Mouse (Mus musculus) kidney, embryonic 14.5 days (tissue): ENCODE measurements around the gene St6galnac3. TPM values are rescaled to one million over a fixed set of nuclear protein-coding genes. Genes with fewer than 3 reads are reported as not detected.

ENCODE experiments used
- ATAC-seq: fragments of 200-750 bp; cut with Nextera tagmentation; 2 replicates; pipeline ENCODE4 v1.8.0; 2017; ENCODE audit warnings: moderate number of reproducible peaks, mild to moderate bottlenecking, moderate TSS enrichment, moderate library complexity; ENCODE audit not compliant: low FRiP score, low TSS enrichment
- H3K27ac ChIP-seq: fragments of 300-500 bp; sonication (generic); 2 replicates; pipeline ENCODE4 v1.5.1; 2014; ENCODE audit warnings: low read depth, mild to moderate bottlenecking, low read length, moderate library complexity, mixed read lengths
- H3K27me3 ChIP-seq: fragments of 300-500 bp; sonication (generic); 2 replicates; pipeline ENCODE4 v1.6.1; 2014; ENCODE audit warnings: mild to moderate bottlenecking, low read length; ENCODE audit not compliant: control insufficient read depth, insufficient read depth
- H3K36me3 ChIP-seq: fragments of 300-500 bp; sonication (generic); 2 replicates; pipeline ENCODE4 v1.6.1; 2014; ENCODE audit warnings: low read length, mixed read lengths; ENCODE audit not compliant: control insufficient read depth, insufficient read depth
- H3K4me1 ChIP-seq: fragments of 300-500 bp; sonication (generic); 2 replicates; pipeline ENCODE4 v1.6.1; 2014; ENCODE audit warnings: low read length, mixed read lengths; ENCODE audit not compliant: control insufficient read depth, insufficient read depth
- H3K4me2 ChIP-seq: fragments of 300-500 bp; sonication (generic); replicated peaks from 2 replicates; pipeline ENCODE4 v1.6.1; 2014; ENCODE audit warnings: low read depth, mild to moderate bottlenecking, low read length
- H3K4me3 ChIP-seq: fragments of 300-500 bp; sonication (generic); 2 replicates; pipeline ENCODE4 v1.5.1; 2014; ENCODE audit warnings: mild to moderate bottlenecking, low read length
- H3K9ac ChIP-seq: fragments of 300-500 bp; sonication (generic); 2 replicates; pipeline ENCODE4 v1.6.1; 2014; ENCODE audit warnings: low read depth, mild to moderate bottlenecking, low read length, moderate library complexity
- H3K9me3 ChIP-seq: fragments of 300-500 bp; sonication (generic); 2 replicates; pipeline ENCODE4 v1.6.1; 2016; ENCODE audit warnings: low read length; ENCODE audit not compliant: control insufficient read depth
- WGBS: fragments of 180-500 bp; shearing (Covaris S2); extraction: QIAGEN DNeasy Blood & Tissue Kit; methylation state at CpG from one replicate; pipeline ENCODE4 v1.1.7; 2014; 5-methylcytosine and 5-hydroxymethylcytosine counted together
- polyA plus RNA-seq: library from polyadenylated mRNA; unstranded; fragments of >200 nt; fragmentation: Nextera tagmentation; extraction: Ambion mirVana; gene quantifications from 2 replicates; pipeline ENCODE4 v1.2.1, GENCODE M21; 2014

Gene St6galnac3
- polyA plus RNA-seq, 1 experiment from 2014 or later = 63.8 TPM

DNA sequence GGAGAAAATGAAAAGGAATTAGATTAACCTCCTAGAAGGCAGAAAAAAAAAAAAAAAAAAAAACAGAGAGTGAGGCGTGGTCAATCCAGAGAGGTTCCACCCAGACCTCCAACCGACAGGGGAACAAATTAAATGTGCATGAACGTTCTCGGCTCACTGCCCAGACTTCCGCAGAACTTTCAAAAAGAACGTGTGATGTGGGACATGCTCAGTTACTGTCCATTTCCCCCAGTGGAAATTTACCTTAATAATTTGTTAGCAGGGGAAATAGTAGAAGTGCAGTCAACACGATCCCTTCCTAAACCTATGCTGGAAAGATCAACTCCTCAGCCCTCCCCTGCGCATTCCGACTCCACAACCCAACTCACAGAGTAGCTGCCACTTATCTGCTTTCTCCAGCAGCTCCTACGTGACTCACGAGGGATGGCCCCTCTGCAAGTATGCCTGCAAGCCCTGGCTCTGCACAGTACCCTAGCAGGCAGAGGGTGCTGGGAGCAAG lies 35.1 kb downstream of the St6galnac3 start:
- 9% methylated on average over 11 of the region's 11 CpGs for WGBS
- peak; percentile 37 for ATAC-seq
- no peak overlapping the region; the same call in 1 of the 2 replicates for H3K4me2 ChIP-seq
- no peaks in the 10 kb centered on the region for H3K36me3 ChIP-seq
- H3K27ac ChIP-seq = peak overlapping the region; percentile 77
- no peaks in the 10 kb centered on the region for H3K27me3 ChIP-seq
- no peaks in the 10 kb centered on the region for H3K9me3 ChIP-seq
- H3K4me3 ChIP-seq = no peak overlapping the region
- H3K4me1 ChIP-seq = peaks cover 49% of the 10 kb centered on the region
- H3K9ac ChIP-seq = no peak overlapping the region

DNA sequence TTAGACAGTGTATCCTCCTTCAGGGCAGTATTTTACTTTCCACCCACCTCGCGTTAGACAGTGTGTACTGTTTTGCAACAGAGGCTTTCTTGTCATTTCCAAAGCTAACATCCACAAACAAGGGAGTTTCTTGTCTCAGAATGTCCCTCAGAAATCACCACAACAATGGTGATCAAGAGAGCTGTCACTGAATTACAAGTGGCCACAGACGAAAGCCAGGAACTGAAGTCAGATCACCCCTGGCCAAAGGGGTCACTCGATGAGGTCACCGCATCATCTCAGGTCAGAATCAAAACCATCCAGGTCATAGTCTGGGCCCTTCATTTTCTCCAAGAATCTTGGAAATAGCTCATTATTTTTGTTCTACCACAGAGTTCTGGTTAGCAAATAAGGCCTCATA lies 37.1 kb downstream of the St6galnac3 start:
- H3K4me1 ChIP-seq = peaks cover 41% of the 10 kb centered on the region
- ATAC-seq = no peak

DNA sequence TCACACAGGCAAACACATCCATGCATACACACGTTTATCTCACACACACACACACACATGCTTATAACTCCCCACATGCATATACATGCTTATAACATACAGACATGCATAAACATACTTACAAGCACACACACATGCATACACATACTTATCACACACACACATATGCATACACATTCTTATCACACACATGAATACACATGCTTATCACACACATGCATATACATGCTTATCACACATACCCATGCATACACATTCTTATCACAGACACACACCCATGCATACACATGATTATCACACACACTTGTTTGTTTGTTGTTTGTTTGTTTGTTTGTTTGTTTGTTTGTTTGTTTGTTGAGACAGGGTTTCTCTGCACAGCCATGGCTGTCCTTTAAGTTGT lies 40.1 kb downstream of the St6galnac3 start:
- no peaks in the 10 kb centered on the region for H3K9me3 ChIP-seq
- no peak overlapping the region for H3K27ac ChIP-seq
- H3K4me3 ChIP-seq = no peak overlapping the region
- no peak overlapping the region for H3K9ac ChIP-seq
- no peaks in the 10 kb centered on the region for H3K27me3 ChIP-seq
- 93% methylated on average over 1 of the region's 1 CpGs for WGBS
- H3K4me2 ChIP-seq = no peak overlapping the region
- no peak for ATAC-seq
- peaks cover 14% of the 10 kb centered on the region for H3K4me1 ChIP-seq
- H3K36me3 ChIP-seq = no peaks in the 10 kb centered on the region

More for the DNA sequence above, 37.1 kb downstream of the St6galnac3 start:
- H3K4me3 ChIP-seq = no peak overlapping the region
- no peaks in the 10 kb centered on the region for H3K27me3 ChIP-seq
- no peaks in the 10 kb centered on the region for H3K36me3 ChIP-seq
- H3K9me3 ChIP-seq = no peaks in the 10 kb centered on the region
- H3K4me2 ChIP-seq = no peak overlapping the region
- no peak overlapping the region for H3K9ac ChIP-seq
- WGBS = 64% methylated on average over 5 of the region's 5 CpGs
- H3K27ac ChIP-seq = no peak overlapping the region

DNA sequence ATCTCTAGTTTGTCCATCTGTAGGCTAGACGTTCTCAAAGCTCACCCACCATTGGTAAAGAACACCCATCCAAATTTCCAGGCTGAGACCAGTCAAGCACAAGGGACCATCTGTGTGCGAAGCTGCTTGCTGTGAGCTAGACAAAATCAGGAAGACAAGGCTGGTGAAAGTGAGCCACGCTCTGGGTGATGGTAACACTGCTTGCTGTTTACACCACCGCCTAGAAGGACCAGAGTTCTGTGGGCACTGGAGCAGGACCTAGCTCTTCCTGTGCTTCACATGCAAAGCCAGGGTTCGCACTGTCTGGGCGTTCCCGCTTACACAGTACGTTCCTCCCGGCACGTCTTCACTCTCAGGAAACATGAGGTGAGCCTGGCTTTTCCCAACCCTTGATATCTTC lies 42.7 kb downstream of the St6galnac3 start:
- WGBS = 83% methylated on average over 10 of the region's 10 CpGs

DNA sequence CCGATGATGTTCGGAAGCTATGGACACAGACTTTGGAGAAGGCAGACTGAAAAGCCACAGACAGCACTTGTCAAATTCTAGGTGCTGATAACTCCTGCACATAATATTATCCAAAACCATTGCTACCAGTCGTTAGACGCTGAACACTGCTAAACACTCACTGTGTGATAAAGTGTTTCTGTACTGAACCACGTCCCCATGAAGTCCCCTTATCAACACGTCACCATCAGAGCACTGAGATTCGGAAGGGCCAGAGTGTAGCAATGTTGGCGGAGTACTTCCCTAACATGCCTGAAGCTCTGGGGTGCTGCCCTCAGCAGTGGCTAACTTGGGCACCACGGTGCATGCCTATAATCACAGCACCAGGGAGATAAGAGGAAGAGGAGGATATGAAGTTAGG lies 43.3 kb downstream of the St6galnac3 start:
- no peak overlapping the region for H3K27ac ChIP-seq
- H3K9me3 ChIP-seq = no peaks in the 10 kb centered on the region
- ATAC-seq = no peak
- H3K4me1 ChIP-seq = peaks cover 10% of the 10 kb centered on the region
- no peaks in the 10 kb centered on the region for H3K27me3 ChIP-seq
- 87% methylated on average over 9 of the region's 9 CpGs for WGBS
- no peaks in the 10 kb centered on the region for H3K36me3 ChIP-seq
- H3K9ac ChIP-seq = no peak overlapping the region
- no peak overlapping the region for H3K4me2 ChIP-seq
- no peak overlapping the region for H3K4me3 ChIP-seq

More for the DNA sequence above, 42.7 kb downstream of the St6galnac3 start:
- Histone ChIP-seq H3K27ac (no peak overlapping the region), H3K36me3 (no peaks in the 10 kb centered on the region), H3K4me1 (peaks cover 7% of the 10 kb centered on the region), H3K9ac (no peak overlapping the region), H3K4me3 (no peak overlapping the region), H3K4me2 (no peak overlapping the region), H3K9me3 (no peaks in the 10 kb centered on the region), H3K27me3 (no peaks in the 10 kb centered on the region)
- ATAC-seq = no peak

DNA sequence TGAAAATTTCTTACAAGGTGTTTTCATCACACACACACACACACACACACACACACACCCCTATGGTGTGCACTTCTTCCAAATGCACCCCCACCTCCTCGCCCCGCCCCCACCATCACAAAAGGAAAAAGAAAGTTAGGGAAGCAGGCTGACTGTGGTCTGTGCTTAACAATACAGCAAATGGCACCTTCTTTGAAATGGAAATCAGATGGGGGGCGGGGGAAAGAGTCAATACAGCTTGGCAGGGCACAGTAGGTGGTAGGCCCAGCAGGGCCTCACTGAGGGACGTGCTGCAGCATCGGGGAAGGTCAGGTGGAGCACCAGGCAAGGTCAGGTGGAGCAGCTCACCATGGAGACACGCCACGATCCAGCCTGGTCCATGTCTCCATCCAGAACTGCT lies 49.1 kb downstream of the St6galnac3 start:
- no peak overlapping the region for H3K4me2 ChIP-seq
- H3K36me3 ChIP-seq = no peaks in the 10 kb centered on the region
- ATAC-seq = peak; percentile 29; the same call in 1 of the 2 replicates
- 41% methylated on average over 7 of the region's 7 CpGs for WGBS
- H3K27ac ChIP-seq = no peak overlapping the region
- no peak overlapping the region for H3K4me3 ChIP-seq
- no peaks in the 10 kb centered on the region for H3K9me3 ChIP-seq
- no peaks in the 10 kb centered on the region for H3K27me3 ChIP-seq
- no peak overlapping the region for H3K9ac ChIP-seq
- peaks cover 33% of the 10 kb centered on the region for H3K4me1 ChIP-seq

DNA sequence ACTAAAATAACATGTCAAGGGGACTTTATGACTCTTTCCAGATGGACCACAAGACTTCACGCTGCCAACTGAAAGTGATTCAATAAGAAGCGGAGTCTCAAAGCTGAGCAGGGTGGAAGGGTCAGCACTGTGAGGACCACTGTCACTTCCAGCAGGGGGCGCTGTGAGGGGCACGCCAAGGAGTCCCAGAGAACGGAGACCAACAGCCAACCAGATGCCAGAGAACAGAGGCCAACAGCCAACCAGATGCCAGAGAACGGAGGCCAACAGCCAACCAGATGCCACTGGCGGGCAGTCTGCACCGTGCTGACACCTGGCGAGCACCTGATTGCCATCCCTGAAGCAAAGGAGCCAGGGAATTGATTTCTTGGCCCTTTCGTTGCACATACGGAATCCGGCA lies 49.9 kb downstream of the St6galnac3 start:
- no peak overlapping the region for H3K9ac ChIP-seq
- ATAC-seq = 0 out of 2 replicates have a peak, but pooled peaks have one; percentile 22
- peaks cover 36% of the 10 kb centered on the region for H3K4me1 ChIP-seq
- H3K4me2 ChIP-seq = no peak overlapping the region
- no peaks in the 10 kb centered on the region for H3K27me3 ChIP-seq
- no peaks in the 10 kb centered on the region for H3K36me3 ChIP-seq
- no peak overlapping the region for H3K27ac ChIP-seq
- H3K9me3 ChIP-seq = no peaks in the 10 kb centered on the region
- WGBS = 46% methylated on average over 12 of the region's 12 CpGs
- H3K4me3 ChIP-seq = no peak overlapping the region

DNA sequence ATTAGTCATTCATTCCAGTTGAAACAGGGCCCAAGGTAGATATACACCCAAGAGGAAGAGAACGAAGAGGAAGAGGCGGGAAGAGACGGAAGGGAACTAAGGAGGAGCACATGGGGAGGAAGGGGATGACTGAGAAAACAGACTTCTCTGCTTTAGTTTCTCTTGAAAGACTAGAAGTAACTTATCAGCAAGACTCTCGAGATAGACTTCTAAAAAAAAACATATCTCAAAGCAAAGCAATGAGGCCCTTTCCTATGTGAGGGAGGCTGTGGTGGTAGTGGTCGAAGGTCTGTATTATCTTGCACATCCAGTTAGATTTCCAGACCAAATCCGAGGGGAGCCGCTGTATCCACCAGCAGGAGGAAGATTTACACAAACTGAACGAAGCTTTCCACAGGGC lies 50.6 kb downstream of the St6galnac3 start:
- Histone ChIP-seq H3K9me3 (no peaks in the 10 kb centered on the region), H3K4me2 (no peak overlapping the region), H3K27ac (no peak overlapping the region), H3K4me3 (no peak overlapping the region), H3K9ac (no peak overlapping the region), H3K4me1 (peaks cover 44% of the 10 kb centered on the region), H3K36me3 (no peaks in the 10 kb centered on the region), H3K27me3 (no peaks in the 10 kb centered on the region)
- no peak for ATAC-seq
- 76% methylated on average over 8 of the region's 8 CpGs for WGBS

DNA sequence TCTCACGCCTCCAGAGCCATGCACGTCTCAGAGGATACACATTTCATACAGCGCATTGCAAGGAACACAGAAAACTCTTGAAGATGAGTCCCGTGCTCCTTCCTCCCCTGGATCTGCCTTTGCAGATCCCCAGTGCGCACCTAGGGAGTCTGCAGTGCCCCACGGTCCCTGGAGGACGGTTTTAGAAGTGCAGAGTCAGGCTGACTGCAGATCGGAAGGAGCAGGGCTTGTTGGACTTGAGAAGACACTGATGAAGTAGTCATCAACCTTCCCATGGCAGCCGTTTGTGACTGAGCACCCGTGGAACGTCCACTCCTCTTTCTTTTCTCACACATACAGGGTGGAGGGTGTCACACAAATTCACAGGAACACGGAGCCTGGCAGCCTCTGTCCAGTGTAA lies 51.5 kb downstream of the St6galnac3 start:
- H3K4me2 ChIP-seq = no peak overlapping the region
- no peak for ATAC-seq
- H3K9ac ChIP-seq = no peak overlapping the region
- H3K27ac ChIP-seq = no peak overlapping the region
- H3K27me3 ChIP-seq = no peaks in the 10 kb centered on the region
- H3K9me3 ChIP-seq = no peaks in the 10 kb centered on the region
- H3K4me3 ChIP-seq = no peak overlapping the region
- peaks cover 53% of the 10 kb centered on the region for H3K4me1 ChIP-seq
- no peaks in the 10 kb centered on the region for H3K36me3 ChIP-seq
- WGBS = 84% methylated on average over 12 of the region's 12 CpGs
